Mouse (Mus musculus): ENCODE results near the gene Ralb.

DNA sequence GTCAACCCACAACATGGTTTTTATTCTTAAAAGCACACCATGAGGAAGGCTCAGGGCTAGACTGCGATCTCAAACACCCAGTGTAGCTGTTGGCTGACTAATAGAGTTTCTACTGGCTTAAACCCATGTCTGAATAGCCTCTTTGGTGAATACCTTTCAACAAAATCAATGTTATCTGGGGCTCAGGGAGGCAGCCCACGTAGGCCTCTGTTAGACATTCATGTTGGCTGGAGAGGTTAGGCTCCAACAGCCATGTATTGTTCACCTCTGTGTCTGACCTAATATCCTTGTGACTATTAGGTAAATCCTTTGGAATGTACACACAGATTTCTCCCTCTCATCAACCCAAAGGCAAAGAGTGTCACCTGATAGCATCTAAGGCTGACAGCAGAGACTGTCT lies 31.5 kb upstream of the Ralb start:
- TF ChIP-seq CTCF (IDR thresholded peaks at IDR 0.05; ENCODE audit: control insufficient read depth, insufficient read depth, insufficient replicate concordance, low read depth, low read length) (no peak), POLR2A (IDR thresholded peaks at IDR 0.05; ENCODE audit: control insufficient read depth, low read depth, low read length) (no peak)

Data from testis, adult 2 months (tissue).